Mouse (Mus musculus) limb, embryonic 15.5 days (tissue): ENCODE measurements around the gene Clic4. TPM values are rescaled to one million over a fixed set of nuclear protein-coding genes. Genes with fewer than 3 reads are reported as not detected.

Experiments
- ATAC-seq: fragments of 200-750 bp; cut with Nextera tagmentation; 2 replicates; pipeline ENCODE4 v1.8.0; 2017; ENCODE audit warnings: low read depth, moderate TSS enrichment; ENCODE audit not compliant: insufficient number of reproducible peaks, low FRiP score, low TSS enrichment
- H3K27ac ChIP-seq: fragments of 300-500 bp; sonication (generic); 2 replicates; pipeline ENCODE4 v1.5.1; 2015; ENCODE audit warnings: moderate library complexity, mild to moderate bottlenecking, inconsistent platforms
- H3K27me3 ChIP-seq: fragments of 300-500 bp; sonication (generic); 2 replicates; pipeline ENCODE4 v1.6.1; 2015; ENCODE audit warnings: inconsistent platforms
- H3K36me3 ChIP-seq: fragments of 300-500 bp; sonication (generic); 2 replicates; pipeline ENCODE4 v1.6.1; 2015; ENCODE audit warnings: inconsistent platforms
- H3K4me1 ChIP-seq: fragments of 300-500 bp; sonication (generic); 2 replicates; pipeline ENCODE4 v1.6.1; 2015; ENCODE audit warnings: inconsistent platforms
- H3K4me2 ChIP-seq: fragments of 300-500 bp; sonication (generic); 2 replicates; pipeline ENCODE4 v1.6.1; 2015; ENCODE audit warnings: mild to moderate bottlenecking, inconsistent platforms
- H3K4me3 ChIP-seq: fragments of 300-500 bp; sonication (generic); 2 replicates; pipeline ENCODE4 v1.5.1; 2015; ENCODE audit warnings: mild to moderate bottlenecking, inconsistent platforms
- H3K9ac ChIP-seq: fragments of 300-500 bp; sonication (generic); 2 replicates; pipeline ENCODE4 v1.6.1; 2015; ENCODE audit warnings: inconsistent platforms
- H3K9me3 ChIP-seq: fragments of 300-500 bp; sonication (generic); 2 replicates; pipeline ENCODE4 v1.6.1; 2016; ENCODE audit warnings: inconsistent platforms
- WGBS: fragments of 180-500 bp; shearing (Covaris S2); methylation state at CpG from one replicate; pipeline ENCODE4 v1.1.7; 2015; 5-methylcytosine and 5-hydroxymethylcytosine counted together
- polyA plus RNA-seq: library from polyadenylated mRNA; unstranded; fragments of >200 nt; fragmentation: Nextera tagmentation; extraction: Ambion mirVana; gene quantifications from 2 replicates; pipeline ENCODE4 v1.2.1, GENCODE M21; 2015

The Clic4 gene
- polyA plus RNA-seq, 1 experiment from 2014 or later: 117 TPM

DNA sequence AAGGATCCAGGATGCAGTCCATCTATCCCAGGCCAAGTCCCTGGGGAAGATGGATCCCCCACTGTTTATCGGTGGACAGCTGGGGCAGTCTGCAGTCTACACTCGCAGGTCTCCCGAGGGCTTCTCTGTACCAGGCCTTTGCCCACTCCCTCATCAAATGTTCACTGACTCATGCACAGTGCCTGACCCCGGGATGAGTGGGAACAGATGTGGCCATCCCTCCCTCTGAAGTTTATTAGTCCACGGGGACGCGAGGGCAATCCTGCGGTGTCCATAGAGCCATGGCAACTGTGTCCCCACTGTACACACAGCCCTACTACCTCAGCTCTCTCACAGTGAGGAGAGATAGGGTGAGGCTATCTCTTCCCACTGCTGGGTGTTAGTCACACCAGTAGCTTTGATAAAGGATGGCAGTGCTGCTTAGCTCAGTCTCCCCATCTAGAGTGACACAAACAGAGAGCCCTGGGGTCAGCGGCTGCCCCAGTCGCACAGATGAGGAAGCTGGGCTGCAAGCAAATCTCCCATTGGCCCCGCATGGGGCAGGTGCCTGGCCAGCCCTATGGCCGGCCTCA lies 101.2 kb downstream of the Clic4 start:
- no peak for ATAC-seq
- Histone ChIP-seq H3K27ac (no peak overlapping the region), H3K4me3 (no peak overlapping the region), H3K9me3 (no peaks in the 10 kb centered on the region), H3K27me3 (peaks cover 94% of the 10 kb centered on the region), H3K4me1 (peaks cover 61% of the 10 kb centered on the region), H3K36me3 (no peaks in the 10 kb centered on the region; the same call in 1 of the 2 replicates), H3K4me2 (no peak overlapping the region), H3K9ac (no peak overlapping the region)
- WGBS: 45% methylated on average over 12 of the region's 12 CpGs

DNA sequence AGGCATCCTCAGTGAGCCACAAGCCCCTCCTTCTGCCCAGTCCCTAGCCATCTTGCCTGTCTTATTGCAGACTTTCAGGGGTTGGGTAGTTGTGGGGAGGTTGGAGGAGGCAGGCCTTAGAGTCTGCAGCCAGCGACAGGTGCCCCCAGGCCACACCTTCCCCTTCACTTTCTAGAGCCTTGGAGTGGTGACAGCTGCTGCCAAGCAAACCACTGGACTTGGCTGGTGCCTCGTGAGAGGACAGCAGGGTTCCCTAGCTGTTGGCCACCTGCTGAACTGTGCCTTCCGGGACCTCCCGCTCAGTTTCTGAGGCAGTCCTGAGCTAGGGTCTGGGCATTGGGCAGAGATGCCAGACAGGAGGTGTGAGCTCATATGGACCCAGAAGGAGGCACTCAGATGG lies 103.1 kb downstream of the Clic4 start:
- ATAC-seq: no peak

DNA sequence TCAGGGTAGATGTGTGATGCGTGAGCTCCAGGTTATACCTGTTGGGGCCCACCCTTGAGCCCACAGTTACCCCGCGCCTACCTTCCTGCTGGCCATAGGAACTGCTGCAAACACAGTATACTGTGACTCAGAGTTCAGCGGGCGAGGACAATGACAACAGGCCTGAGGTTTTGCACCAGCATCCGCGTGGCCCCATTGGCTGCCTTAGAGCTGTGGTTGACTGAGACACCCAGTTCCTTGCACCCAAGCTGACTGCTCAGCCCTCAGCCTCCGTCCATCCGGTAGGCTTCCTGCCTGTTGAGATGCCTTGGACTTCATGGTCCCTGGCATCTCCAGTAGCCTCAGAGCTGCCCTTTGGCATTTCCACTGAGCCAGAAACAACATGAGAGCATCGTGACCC lies 103.5 kb downstream of the Clic4 start:
- Histone ChIP-seq H3K4me1 (peaks cover 62% of the 10 kb centered on the region), H3K27ac (no peak overlapping the region), H3K9me3 (no peaks in the 10 kb centered on the region), H3K4me2 (no peak overlapping the region), H3K36me3 (no peaks in the 10 kb centered on the region; the same call in 1 of the 2 replicates), H3K4me3 (no peak overlapping the region), H3K27me3 (peaks cover 95% of the 10 kb centered on the region), H3K9ac (no peak overlapping the region)
- no peak for ATAC-seq
- 80% methylated on average over 10 of the region's 10 CpGs for WGBS

More for the DNA sequence above, 103.1 kb downstream of the Clic4 start:
- no peak overlapping the region for H3K4me2 ChIP-seq
- no peak overlapping the region for H3K27ac ChIP-seq
- no peaks in the 10 kb centered on the region for H3K9me3 ChIP-seq
- peaks cover 95% of the 10 kb centered on the region for H3K27me3 ChIP-seq
- 69% methylated on average over 4 of the region's 4 CpGs for WGBS
- H3K9ac ChIP-seq: no peak overlapping the region
- no peaks in the 10 kb centered on the region; the same call in 1 of the 2 replicates for H3K36me3 ChIP-seq
- H3K4me3 ChIP-seq: no peak overlapping the region
- H3K4me1 ChIP-seq: peaks cover 64% of the 10 kb centered on the region

DNA sequence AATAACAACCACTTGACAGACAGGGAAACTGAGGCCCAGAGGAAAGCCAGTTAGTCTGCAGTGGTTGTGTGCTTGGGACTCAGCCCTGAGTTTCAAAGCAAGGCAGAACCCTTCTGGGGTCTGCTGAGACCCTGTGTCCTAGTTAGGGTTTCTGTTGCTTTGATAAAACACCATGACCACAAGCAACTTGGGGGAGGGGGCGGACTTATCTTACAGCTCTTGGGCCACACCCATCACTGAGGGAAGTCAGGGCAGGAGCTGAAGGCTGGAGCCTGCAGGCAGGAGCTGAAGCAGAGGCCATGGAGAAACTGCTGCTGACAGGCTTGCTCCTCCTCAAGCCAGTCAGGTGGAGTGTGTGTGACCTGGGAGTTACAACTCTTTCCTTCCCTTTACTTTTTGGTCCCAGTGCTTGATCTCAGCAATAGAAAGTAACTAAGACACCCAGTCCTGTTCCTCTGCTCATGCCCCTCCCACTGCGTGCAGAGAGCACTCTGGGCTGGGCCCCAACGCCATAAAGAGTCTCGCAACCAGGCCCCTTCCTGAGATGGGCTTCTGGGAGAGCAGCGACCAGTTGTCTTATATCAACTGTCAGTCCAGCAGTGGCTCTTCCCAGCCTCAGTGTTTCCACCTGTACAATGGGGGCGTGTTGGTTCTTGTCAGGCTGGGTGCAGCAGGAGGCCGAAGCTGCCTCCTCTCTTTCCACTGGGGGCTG lies 104.6 kb downstream of the Clic4 start:
- no peak for ATAC-seq
- 52% methylated on average over 7 of the region's 7 CpGs for WGBS
- no peak overlapping the region for H3K9ac ChIP-seq
- H3K4me1 ChIP-seq: peaks cover 57% of the 10 kb centered on the region
- H3K4me2 ChIP-seq: no peak overlapping the region
- H3K27ac ChIP-seq: no peak overlapping the region
- peaks cover 94% of the 10 kb centered on the region for H3K27me3 ChIP-seq
- no peaks in the 10 kb centered on the region; the same call in 1 of the 2 replicates for H3K36me3 ChIP-seq
- no peaks in the 10 kb centered on the region for H3K9me3 ChIP-seq
- H3K4me3 ChIP-seq: no peak overlapping the region

DNA sequence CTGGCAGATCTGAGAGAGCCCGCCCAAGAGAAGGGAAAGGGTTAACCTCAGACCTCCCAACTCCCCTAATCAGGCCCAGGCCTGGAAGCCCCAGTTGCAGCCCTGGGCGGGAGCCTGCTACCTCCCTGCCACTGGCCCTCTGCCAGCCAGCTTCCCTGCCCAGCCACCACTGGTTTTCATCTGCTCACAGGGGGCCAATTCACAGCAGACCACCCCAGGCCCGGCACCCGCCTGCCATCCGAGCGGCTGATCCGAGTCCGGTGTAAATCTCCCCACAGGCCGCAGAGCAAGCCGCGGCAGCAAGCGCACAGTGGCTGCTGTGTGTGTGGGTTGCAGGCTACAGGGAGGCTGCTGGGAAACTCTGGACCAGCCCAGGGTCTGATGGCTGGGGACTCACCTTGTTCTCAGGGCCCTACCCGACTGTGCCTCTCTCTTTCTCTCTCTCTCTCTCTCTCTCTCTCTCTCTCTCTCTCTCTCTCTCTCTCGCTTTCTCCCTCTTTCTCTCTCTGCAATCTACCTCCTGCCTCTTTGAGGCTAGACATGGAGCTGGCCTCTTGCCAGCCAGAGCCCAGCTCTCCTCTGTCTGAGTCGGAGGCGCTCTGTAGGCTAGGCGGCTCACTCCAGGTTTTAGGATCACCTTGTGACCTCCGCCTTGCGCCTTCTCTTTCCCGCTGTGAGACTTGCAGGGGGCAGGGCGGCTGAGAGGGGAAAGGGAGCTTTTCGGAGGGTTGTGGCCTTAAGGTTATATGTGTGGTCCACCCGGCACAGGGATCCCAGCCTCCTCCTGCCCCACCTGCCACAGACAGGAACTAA lies 106.0 kb downstream of the Clic4 start:
- H3K9me3 ChIP-seq: no peaks in the 10 kb centered on the region
- peak; percentile 68 for ATAC-seq
- peak overlapping the region; percentile 18 for H3K4me3 ChIP-seq
- no peaks in the 10 kb centered on the region; the same call in 1 of the 2 replicates for H3K36me3 ChIP-seq
- peak overlapping the region; percentile 34 for H3K4me2 ChIP-seq
- peak overlapping the region; percentile 47 for H3K27ac ChIP-seq
- no peak overlapping the region for H3K9ac ChIP-seq
- H3K27me3 ChIP-seq: peaks cover 82% of the 10 kb centered on the region
- peaks cover 51% of the 10 kb centered on the region for H3K4me1 ChIP-seq
- 5% methylated on average over 23 of the region's 23 CpGs for WGBS

DNA sequence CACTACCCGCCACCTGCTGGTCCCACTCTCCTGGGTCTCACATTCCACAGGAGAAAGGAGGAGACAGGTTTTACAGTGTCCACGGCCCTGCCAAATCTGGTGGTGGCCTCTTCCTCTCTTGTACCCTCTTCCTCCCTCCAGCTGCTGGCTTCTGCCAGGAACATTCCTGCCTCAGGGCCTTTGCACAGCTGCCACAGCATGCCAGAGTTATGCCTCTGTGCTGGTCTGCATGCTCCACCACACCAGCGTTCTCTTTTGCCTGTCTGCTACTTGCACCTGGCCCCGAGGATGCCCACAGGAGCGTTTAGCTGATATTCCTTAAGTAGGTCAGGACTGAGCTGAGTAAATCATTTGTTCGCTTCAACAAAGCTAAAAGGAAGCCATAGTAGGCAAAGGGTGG lies 106.9 kb downstream of the Clic4 start:
- 34% methylated on average over 6 of the region's 6 CpGs for WGBS
- H3K4me2 ChIP-seq: no peak overlapping the region
- peaks cover 52% of the 10 kb centered on the region for H3K4me1 ChIP-seq
- H3K27ac ChIP-seq: peak overlapping the region; percentile 47
- no peak overlapping the region for H3K4me3 ChIP-seq
- no peaks in the 10 kb centered on the region for H3K36me3 ChIP-seq
- no peaks in the 10 kb centered on the region for H3K9me3 ChIP-seq
- H3K9ac ChIP-seq: no peak overlapping the region
- H3K27me3 ChIP-seq: peaks cover 78% of the 10 kb centered on the region
- no peak for ATAC-seq

Other genes starting within 250 kb of the Clic4 start
- gene Runx3, start 152.2 kb downstream of the Clic4 start, polyA plus RNA-seq: 4.4 and 4.6 TPM in 2 replicates
- gene Srrm1, start 80.5 kb upstream of the Clic4 start, polyA plus RNA-seq: 207 and 214 TPM in 2 replicates
- 11.0 and 11.7 TPM in 2 replicates for gene Ncmap, start 125.4 kb upstream of the Clic4 start, polyA plus RNA-seq
- 16.6 and 16.8 TPM in 2 replicates for gene Rcan3, start 161.0 kb upstream of the Clic4 start, polyA plus RNA-seq
- gene Stpg1, start 222.0 kb upstream of the Clic4 start, polyA plus RNA-seq: 0.12 and 0.31 TPM in 2 replicates
- 2.3 and 2.4 TPM in 2 replicates for gene Nipal3, start 222.2 kb upstream of the Clic4 start, polyA plus RNA-seq